Mouse (Mus musculus) forebrain, embryonic 16.5 days (tissue): ENCODE measurements around the gene Gm10337. TPM values are rescaled to one million over a fixed set of nuclear protein-coding genes. Genes with fewer than 3 reads are reported as not detected.
A peak's percentile ranks its signal among the peaks of the same experiment; 100 is the strongest.

Source experiments
- ATAC-seq: fragments of 200-750 bp; cut with Nextera tagmentation; 2 replicates; pipeline ENCODE4 v1.8.0; 2017; ENCODE audit warnings: mild to moderate bottlenecking, moderate library complexity
- H3K27ac ChIP-seq: fragments of 300-500 bp; sonication (generic); 2 replicates; pipeline ENCODE4 v1.5.1; 2014; ENCODE audit warnings: low read length, control low read depth
- H3K27me3 ChIP-seq: fragments of 300-500 bp; sonication (generic); replicated peaks from 2 replicates; pipeline ENCODE4 v1.6.1; 2014; ENCODE audit warnings: low read length; ENCODE audit not compliant: control insufficient read depth, insufficient read depth
- H3K36me3 ChIP-seq: fragments of 300-500 bp; sonication (generic); 2 replicates; pipeline ENCODE4 v1.6.1; 2014; ENCODE audit not compliant: control insufficient read depth, insufficient read depth
- H3K4me1 ChIP-seq: fragments of 300-500 bp; sonication (generic); replicated peaks from 2 replicates; pipeline ENCODE4 v1.6.1; 2014; ENCODE audit warnings: low read length; ENCODE audit not compliant: control insufficient read depth, insufficient read depth
- H3K4me2 ChIP-seq: fragments of 300-500 bp; sonication (generic); 2 replicates; pipeline ENCODE4 v1.6.1; 2014; ENCODE audit warnings: mild to moderate bottlenecking, low read length, control low read depth
- H3K4me3 ChIP-seq: fragments of 300-500 bp; sonication (generic); replicated peaks from 2 replicates; pipeline ENCODE4 v1.5.1; 2014; ENCODE audit warnings: mild to moderate bottlenecking, low read length, control low read depth
- H3K9ac ChIP-seq: fragments of 300-500 bp; sonication (generic); replicated peaks from 2 replicates; pipeline ENCODE4 v1.6.1; 2014; ENCODE audit warnings: low read depth, low read length, control low read depth
- H3K9me3 ChIP-seq: fragments of 300-500 bp; sonication (generic); 2 replicates; pipeline ENCODE4 v1.6.1; 2016; ENCODE audit warnings: low read length; ENCODE audit not compliant: control insufficient read depth
- WGBS: fragments of 180-500 bp; shearing (Covaris S2); extraction: QIAGEN DNeasy Blood & Tissue Kit; methylation state at CpG from one replicate; pipeline ENCODE4 v1.1.7; 2014; 5-methylcytosine and 5-hydroxymethylcytosine counted together
- polyA plus RNA-seq: library from polyadenylated mRNA; unstranded; fragments of >200 nt; fragmentation: Nextera tagmentation; extraction: Ambion mirVana; gene quantifications from 2 replicates; pipeline ENCODE4 v1.2.1, GENCODE M21; 2015

The Gm10337 gene
- polyA plus RNA-seq, 1 experiment from 2014 or later = 17.3 TPM

- peak overlapping the region; percentile 92 for H3K9ac ChIP-seq
- peaks cover 37% of the 10 kb centered on the region for H3K4me1 ChIP-seq
- peak overlapping the region; percentile 100 for H3K27ac ChIP-seq
- H3K4me2 ChIP-seq = peak overlapping the region; percentile 96
- no peak for ATAC-seq
- no peaks in the 10 kb centered on the region for H3K27me3 ChIP-seq
- WGBS = 15% methylated on average over 9 of the region's 9 CpGs
- H3K9me3 ChIP-seq = no peaks in the 10 kb centered on the region
- peaks cover 5% of the 10 kb centered on the region; the same call in 1 of the 2 replicates for H3K36me3 ChIP-seq
- H3K4me3 ChIP-seq = peak overlapping the region; percentile 73
Observed at GRCm38 (mm10) chr15:102518859-102519201, 15.3 kb downstream of the Gm10337 start.

- Histone ChIP-seq H3K9me3 (no peaks in the 10 kb centered on the region), H3K4me2 (peak overlapping the region; percentile 96), H3K36me3 (peaks cover 7% of the 10 kb centered on the region; the same call in 1 of the 2 replicates), H3K9ac (peak overlapping the region; percentile 92), H3K4me3 (peak overlapping the region; percentile 73), H3K27me3 (no peaks in the 10 kb centered on the region), H3K27ac (peak overlapping the region; percentile 100), H3K4me1 (peaks cover 31% of the 10 kb centered on the region)
- no peak for ATAC-seq
- WGBS = 69% methylated on average over 15 of the region's 17 CpGs
Observed at GRCm38 (mm10) chr15:102519211-102520141, 16.0 kb downstream of the Gm10337 start.

DNA sequence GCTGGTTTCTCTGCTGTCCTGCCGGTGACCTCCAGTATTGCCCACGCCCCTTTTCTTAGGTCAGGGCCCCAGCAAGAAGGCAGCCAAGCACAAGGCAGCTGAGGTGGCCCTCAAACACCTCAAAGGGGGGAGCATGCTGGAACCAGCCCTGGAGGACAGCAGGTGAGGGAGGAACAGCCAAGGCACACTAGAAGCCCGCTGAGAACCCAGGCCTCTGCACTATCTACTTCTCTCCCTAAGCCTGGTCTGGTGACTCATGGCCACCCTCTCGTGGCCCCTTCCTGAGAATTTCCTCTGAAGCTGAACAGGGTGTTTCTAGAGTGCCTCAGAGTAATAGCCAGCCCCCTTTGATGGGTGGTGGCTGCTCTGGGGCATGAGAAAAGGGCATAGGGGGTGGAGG lies 16.9 kb downstream of the Gm10337 start:
- ATAC-seq = no peak
- H3K27me3 ChIP-seq = no peaks in the 10 kb centered on the region
- peaks cover 7% of the 10 kb centered on the region; the same call in 1 of the 2 replicates for H3K36me3 ChIP-seq
- no peak overlapping the region for H3K27ac ChIP-seq
- no peak overlapping the region for H3K9ac ChIP-seq
- H3K4me2 ChIP-seq = no peak overlapping the region
- no peak overlapping the region for H3K4me3 ChIP-seq
- WGBS = 91% methylated on average over 4 of the region's 4 CpGs
- H3K4me1 ChIP-seq = peaks cover 22% of the 10 kb centered on the region
- no peaks in the 10 kb centered on the region for H3K9me3 ChIP-seq

DNA sequence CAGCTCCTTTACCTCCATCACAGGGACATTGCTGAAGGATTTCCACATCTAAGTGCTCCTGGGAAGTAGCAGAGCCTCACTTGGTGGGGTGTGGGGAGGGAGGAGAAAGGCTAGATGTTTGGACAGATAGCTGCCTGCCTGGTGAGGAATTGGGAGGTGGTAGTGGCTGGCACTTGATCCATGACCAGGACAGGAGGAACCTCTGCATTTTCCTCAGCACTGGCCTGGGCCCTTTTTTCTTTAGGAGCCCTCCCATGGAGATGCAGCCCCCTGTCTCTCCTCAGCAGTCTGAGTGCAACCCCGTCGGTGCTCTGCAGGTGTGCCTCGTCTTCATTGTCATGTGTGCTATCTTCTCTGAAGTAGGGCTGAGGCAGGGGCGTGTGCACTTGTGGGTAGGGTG lies 18.0 kb downstream of the Gm10337 start:
- peaks cover 7% of the 10 kb centered on the region; the same call in 1 of the 2 replicates for H3K36me3 ChIP-seq
- H3K9ac ChIP-seq = no peak overlapping the region
- no peaks in the 10 kb centered on the region for H3K9me3 ChIP-seq
- no peak overlapping the region for H3K4me3 ChIP-seq
- H3K27me3 ChIP-seq = no peaks in the 10 kb centered on the region
- peaks cover 15% of the 10 kb centered on the region for H3K4me1 ChIP-seq
- no peak for ATAC-seq
- no peak overlapping the region for H3K4me2 ChIP-seq
- 90% methylated on average over 4 of the region's 4 CpGs for WGBS
- H3K27ac ChIP-seq = no peak overlapping the region

DNA sequence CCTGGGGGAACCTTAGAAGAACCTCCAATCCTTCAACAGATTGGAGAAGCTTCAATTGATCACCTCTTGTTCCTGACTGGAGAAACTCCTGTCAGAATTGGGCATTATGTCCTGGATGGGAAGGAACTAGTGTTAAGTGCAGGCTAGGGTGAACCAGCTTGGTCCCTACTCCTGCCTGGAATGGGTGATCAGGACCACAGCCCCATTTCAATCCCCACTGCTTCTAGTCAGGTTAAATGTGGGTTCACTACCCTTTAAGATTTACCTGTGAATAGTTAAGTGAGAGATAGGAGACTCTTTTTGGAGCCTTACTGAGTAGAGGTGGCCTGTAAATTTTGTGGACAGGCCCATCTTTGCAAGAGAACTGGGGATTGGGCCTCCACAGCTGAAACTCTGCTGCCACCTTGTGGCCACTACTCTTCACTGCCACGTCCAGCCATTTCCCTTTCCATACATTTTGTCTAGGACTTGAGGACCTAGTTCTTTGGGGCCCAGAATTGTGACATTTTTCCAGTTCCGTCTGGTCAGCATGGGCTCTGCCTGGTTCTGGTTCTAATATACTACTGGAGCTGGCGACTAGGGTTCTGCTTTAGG lies 21.5 kb downstream of the Gm10337 start, which contains the start of gene Npff:
Gene Npff, minus strand, starts transcription at position 51 of the 594 bp plus-strand sequence.
- peaks cover 17% of the 10 kb centered on the region for H3K36me3 ChIP-seq
- H3K4me3 ChIP-seq = no peak within 1 kb of the TSS
- 0 out of 2 replicates have a peak within 1 kb of the TSS, but pooled peaks have one; percentile 7 for H3K9ac ChIP-seq
- H3K9me3 ChIP-seq = no peaks in the 10 kb centered on the region
- ATAC-seq = peak; percentile 54
- 3% methylated on average over 3 of the region's 3 CpGs for WGBS
- no peaks in the 10 kb centered on the region for H3K27me3 ChIP-seq
- no peak within 1 kb of the TSS for H3K4me2 ChIP-seq
- no peak within 1 kb of the TSS for H3K27ac ChIP-seq
- H3K4me1 ChIP-seq = peaks cover 3% of the 10 kb centered on the region; the same call in 1 of the 2 replicates

DNA sequence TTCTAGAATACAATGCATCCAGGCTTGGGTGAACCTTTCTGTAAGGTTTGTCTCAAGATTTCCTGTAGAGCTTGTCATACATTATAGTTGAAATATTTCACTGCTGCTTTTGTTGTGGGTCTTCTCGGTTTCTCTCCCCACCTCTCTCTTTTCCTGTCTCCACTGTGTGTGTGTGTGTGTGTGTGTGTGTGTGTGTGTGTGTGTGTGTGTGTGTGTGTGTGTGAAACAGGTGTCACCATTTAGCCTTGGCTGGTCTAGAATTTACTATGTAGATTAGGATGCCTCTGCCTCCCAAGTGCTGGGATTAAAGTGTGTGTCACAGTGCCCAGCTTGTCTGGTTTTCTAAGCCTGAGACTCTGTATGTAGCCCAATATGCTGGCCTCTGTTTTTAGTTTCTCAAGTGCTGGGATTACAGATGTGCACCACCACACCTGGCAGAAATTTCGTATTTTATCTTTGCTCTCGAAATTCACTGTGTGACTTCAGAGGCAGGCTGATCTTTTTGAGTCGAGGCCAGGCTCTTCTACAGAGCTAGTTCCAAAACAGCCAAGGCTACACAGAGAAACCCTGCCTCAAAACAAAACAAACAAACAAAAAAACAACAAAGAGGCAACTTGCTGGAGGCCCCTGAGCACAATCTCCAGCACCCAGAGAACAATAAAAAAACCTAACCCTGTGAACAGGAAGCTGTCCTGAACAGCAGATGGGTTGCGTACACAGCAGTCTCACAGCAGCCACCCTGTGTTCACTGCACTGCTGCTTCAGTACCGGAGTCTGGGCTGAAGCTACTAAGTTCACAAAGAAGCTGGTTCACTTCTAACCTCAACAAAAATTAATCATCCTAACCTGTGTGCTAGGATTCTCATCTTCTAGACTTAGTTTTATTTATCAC lies 22.8 kb downstream of the Gm10337 start:
- 86% methylated on average over 6 of the region's 6 CpGs for WGBS
- no peak overlapping the region for H3K27ac ChIP-seq
- no peaks in the 10 kb centered on the region for H3K27me3 ChIP-seq
- H3K4me1 ChIP-seq = no peaks in the 10 kb centered on the region
- no peaks in the 10 kb centered on the region for H3K9me3 ChIP-seq
- H3K4me2 ChIP-seq = no peak overlapping the region
- no peak overlapping the region for H3K4me3 ChIP-seq
- H3K36me3 ChIP-seq = peaks cover 18% of the 10 kb centered on the region
- no peak for ATAC-seq
- no peak overlapping the region for H3K9ac ChIP-seq

DNA sequence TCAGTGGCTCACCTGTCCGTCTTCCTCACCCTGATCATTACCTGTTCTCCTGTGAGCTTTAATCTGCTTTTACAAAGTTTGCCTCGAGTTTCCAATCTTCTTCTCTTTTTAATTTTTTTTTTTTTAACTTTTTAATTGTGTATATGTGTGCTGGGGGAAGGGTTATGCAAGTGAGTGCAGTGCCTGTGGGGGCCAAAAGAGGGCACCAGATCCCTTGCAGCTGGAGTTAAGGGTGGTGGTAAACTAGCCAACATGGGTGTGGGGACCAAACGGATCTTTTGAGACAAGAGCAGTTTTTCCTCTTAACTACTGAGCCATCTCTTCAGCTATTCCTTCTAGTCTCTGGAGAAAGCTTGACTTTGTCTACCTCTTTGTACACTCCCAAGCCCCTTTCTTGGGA lies 24.4 kb downstream of the Gm10337 start:
- H3K9ac ChIP-seq = no peak overlapping the region
- H3K4me1 ChIP-seq = no peaks in the 10 kb centered on the region
- no peak overlapping the region for H3K4me3 ChIP-seq
- H3K4me2 ChIP-seq = no peak overlapping the region
- ATAC-seq = no peak
- no peaks in the 10 kb centered on the region for H3K9me3 ChIP-seq
- no peak overlapping the region for H3K27ac ChIP-seq
- no peaks in the 10 kb centered on the region for H3K27me3 ChIP-seq
- peaks cover 16% of the 10 kb centered on the region for H3K36me3 ChIP-seq
- 74% methylated on average over 3 of the region's 3 CpGs for WGBS

- H3K4me3 ChIP-seq = no peak overlapping the region
- peaks cover 16% of the 10 kb centered on the region for H3K36me3 ChIP-seq
- no peak overlapping the region for H3K4me2 ChIP-seq
- no peaks in the 10 kb centered on the region for H3K27me3 ChIP-seq
- 90% methylated on average over 1 of the region's 1 CpGs for WGBS
- no peaks in the 10 kb centered on the region for H3K9me3 ChIP-seq
- no peaks in the 10 kb centered on the region for H3K4me1 ChIP-seq
- no peak overlapping the region for H3K9ac ChIP-seq
- ATAC-seq = no peak
- H3K27ac ChIP-seq = no peak overlapping the region
Observed at GRCm38 (mm10) chr15:102528396-102528795, 24.9 kb downstream of the Gm10337 start.

DNA sequence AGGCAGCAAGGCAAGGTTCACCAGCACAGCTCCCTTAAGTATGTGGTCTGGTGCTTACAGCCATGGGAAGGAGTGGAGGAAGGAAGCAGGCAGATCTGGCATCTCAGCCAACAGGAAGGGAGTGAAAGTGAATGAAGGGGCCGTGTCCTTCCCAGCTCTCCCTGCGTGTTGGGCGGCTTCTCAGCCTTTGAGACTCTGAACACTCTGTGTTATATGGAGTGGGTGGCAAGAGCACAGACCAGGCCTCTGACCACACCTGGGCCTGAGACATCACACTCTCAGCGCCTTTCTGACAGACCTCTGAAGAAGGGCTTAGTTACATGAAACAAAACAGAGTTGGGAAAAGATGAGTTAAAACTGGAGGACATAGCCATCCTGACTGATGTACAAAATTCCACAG lies 27.0 kb downstream of the Gm10337 start:
- Histone ChIP-seq H3K27me3 (no peaks in the 10 kb centered on the region), H3K4me1 (no peaks in the 10 kb centered on the region), H3K36me3 (peaks cover 18% of the 10 kb centered on the region), H3K27ac (no peak overlapping the region), H3K9me3 (no peaks in the 10 kb centered on the region), H3K9ac (no peak overlapping the region), H3K4me2 (no peak overlapping the region), H3K4me3 (no peak overlapping the region)
- WGBS = 77% methylated on average over 4 of the region's 4 CpGs
- ATAC-seq = no peak
